Mouse (Mus musculus) heart, postnatal 36 days (tissue): ENCODE data around the gene Sertad3. TPM values are rescaled to one million over a fixed set of nuclear protein-coding genes. Genes with fewer than 3 reads are reported as not detected.
A peak's percentile ranks its signal among the peaks of the same experiment; 100 is the strongest.
"Not testable (repeated sequence)": the region's sequence is repeated elsewhere in the genome, so short reads cannot be mapped to it uniquely, and the experiment has no call there.

Experiments used
- DNase-seq, 2 experiments: peaks; one replicate each; pipeline ENCODE4 v3.0.0; 2021 to 2022
- intact Hi-C: fragments of 180-260 bp; cut with DNase I; formaldehyde crosslinking; loops from one replicate; pipeline ENCODE4 v1.15.1; 2025
- total RNA-seq, 2 experiments: library from RNA; stranded (reverse); gene quantifications; 2 replicates each; pipeline ENCODE4 v1.2.3; 2021

The Sertad3 gene
- total RNA-seq, 2 experiments from 2014 or later = 8.3 to 8.4 TPM

- peak; percentile 49 to 51 for DNase-seq
- intact Hi-C loops = loop anchor here (10.0 kb wide), 1 partner anchor 323 kb away; the partner anchor contains the start of gene Egln2
Measured at GRCm38 (mm10) chr7:27487740-27488268, 14.2 kb downstream of the Sertad3 start.

- intact Hi-C loops = loop anchor here (10.0 kb wide), 1 partner anchor 325 kb away; the partner anchor contains the start of gene Egln2
- no peak for DNase-seq
Measured at GRCm38 (mm10) chr7:27489270-27489869, 15.8 kb downstream of the Sertad3 start.

GRCm38 (mm10) chr7:27490227-27490542 lies 16.6 kb downstream of the Sertad3 start:
- intact Hi-C loops = loop anchor here (2.0 kb wide), 1 partner anchor 15 kb away; no protein-coding TSS in a partner anchor
- DNase-seq = no peak

- intact Hi-C loops = loop anchor here (2.0 kb wide), 1 partner anchor 16 kb away; no protein-coding TSS in a partner anchor
- DNase-seq = peak; percentile 92 to 96
Measured at GRCm38 (mm10) chr7:27490543-27491329, 17.2 kb downstream of the Sertad3 start.

- intact Hi-C loops = loop anchor here (2.0 kb wide), 2 partner anchors 15 to 17 kb away; no protein-coding TSS in a partner anchor
- DNase-seq = no peak
Measured at GRCm38 (mm10) chr7:27491856-27492255, 18.3 kb downstream of the Sertad3 start.

GRCm38 (mm10) chr7:27493022-27493421 lies 19.5 kb downstream of the Sertad3 start:
- intact Hi-C loops = loop anchor here (2.0 kb wide), 1 partner anchor 14 kb away; no protein-coding TSS in a partner anchor
- no peak for DNase-seq

- no peak for DNase-seq
- intact Hi-C loops = loop anchor here (2.0 kb wide), 1 partner anchor 13 kb away; no protein-coding TSS in a partner anchor
Measured at GRCm38 (mm10) chr7:27493450-27493849, 19.9 kb downstream of the Sertad3 start.

GRCm38 (mm10) chr7:27494659-27495367 lies 21.2 kb downstream of the Sertad3 start:
- intact Hi-C loops, DNase-seq: not testable (repeated sequence)

GRCm38 (mm10) chr7:27499036-27499435 lies 25.5 kb downstream of the Sertad3 start, which contains the start of gene Prx:
Prx (plus strand) TSS chr7:27499324.
- no peak for DNase-seq
- intact Hi-C loops = no loop called here

- intact Hi-C loops = no loop called here
- peak; percentile 31 to 49 for DNase-seq
Measured at GRCm38 (mm10) chr7:27501620-27502019, 28.1 kb downstream of the Sertad3 start.

GRCm38 (mm10) chr7:27506765-27507370 lies 33.3 kb downstream of the Sertad3 start:
- intact Hi-C loops = loop anchor here (2.0 to 5.0 kb wide), 2 partner anchors 14 to 170 kb away; partner anchors contain the start of gene Ltbp4
- no peak for DNase-seq

GRCm38 (mm10) chr7:27507711-27508647 lies 34.4 kb downstream of the Sertad3 start:
- DNase-seq = peak; percentile 98
- intact Hi-C loops = loop anchor here (1.0 to 5.0 kb wide), 3 partner anchors 15 to 171 kb away; partner anchors contain the start of genes Blvrb, Ltbp4 and Sptbn4

- intact Hi-C loops = loop anchor here (1.0 to 5.0 kb wide), 2 partner anchors 61 to 171 kb away; partner anchors contain the start of genes Blvrb, Ltbp4 and Sptbn4
- peak; percentile 55 to 61 for DNase-seq
Measured at GRCm38 (mm10) chr7:27508648-27509005, 35.1 kb downstream of the Sertad3 start.

GRCm38 (mm10) chr7:27510809-27511208 lies 37.2 kb downstream of the Sertad3 start:
- no peak for DNase-seq
- intact Hi-C loops = no loop called here

- no peak for DNase-seq
- intact Hi-C loops = no loop called here
Measured at GRCm38 (mm10) chr7:27514961-27515360, 41.4 kb downstream of the Sertad3 start.

- intact Hi-C loops = no loop called here
- no peak for DNase-seq
Measured at GRCm38 (mm10) chr7:27518314-27518713, 44.7 kb downstream of the Sertad3 start.

- no peak for DNase-seq
- intact Hi-C loops = no loop called here
Measured at GRCm38 (mm10) chr7:27520104-27520503, 46.5 kb downstream of the Sertad3 start.

GRCm38 (mm10) chr7:27520599-27520998 lies 47.0 kb downstream of the Sertad3 start:
- intact Hi-C loops = no loop called here
- no peak for DNase-seq

GRCm38 (mm10) chr7:27522967-27523366 lies 49.4 kb downstream of the Sertad3 start, which contains the start of gene Hipk4:
Hipk4 (plus strand) TSS chr7:27523267.
- intact Hi-C loops = no loop called here
- DNase-seq = no peak
